Mouse (Mus musculus): ENCODE data around the gene Mtch1.
"Not testable (repeated sequence)": the region's sequence is repeated elsewhere in the genome, so short reads cannot be mapped to it uniquely, and the experiment has no call there.

The Mtch1 gene

DNA sequence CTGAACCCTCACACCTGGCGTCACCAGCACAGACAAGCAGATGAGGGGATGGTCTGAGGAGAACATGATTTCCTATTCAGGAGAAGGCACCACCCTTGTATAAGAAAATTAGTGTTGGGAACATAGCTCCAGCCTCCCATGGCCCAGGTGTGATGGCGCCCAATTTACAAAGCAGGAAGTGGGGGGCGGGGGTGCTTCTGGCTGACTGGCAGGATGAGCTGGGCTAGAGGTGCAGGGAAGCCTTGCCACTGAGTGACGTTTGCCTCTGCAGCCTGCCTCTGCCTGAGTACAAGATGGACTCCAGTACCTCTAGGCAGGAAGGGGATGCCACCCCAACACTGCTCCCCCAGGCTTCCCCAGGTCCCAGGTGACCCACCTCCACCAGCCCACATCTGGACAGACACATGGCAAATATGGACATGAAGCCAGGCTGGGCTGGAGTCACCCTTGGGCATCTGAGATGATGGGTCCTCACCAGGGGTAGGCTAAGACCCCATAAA lies 15.5 kb downstream of the Mtch1 start:
- DNase-seq (ENCODE audit: low read depth, low spot score): no peak

DNA sequence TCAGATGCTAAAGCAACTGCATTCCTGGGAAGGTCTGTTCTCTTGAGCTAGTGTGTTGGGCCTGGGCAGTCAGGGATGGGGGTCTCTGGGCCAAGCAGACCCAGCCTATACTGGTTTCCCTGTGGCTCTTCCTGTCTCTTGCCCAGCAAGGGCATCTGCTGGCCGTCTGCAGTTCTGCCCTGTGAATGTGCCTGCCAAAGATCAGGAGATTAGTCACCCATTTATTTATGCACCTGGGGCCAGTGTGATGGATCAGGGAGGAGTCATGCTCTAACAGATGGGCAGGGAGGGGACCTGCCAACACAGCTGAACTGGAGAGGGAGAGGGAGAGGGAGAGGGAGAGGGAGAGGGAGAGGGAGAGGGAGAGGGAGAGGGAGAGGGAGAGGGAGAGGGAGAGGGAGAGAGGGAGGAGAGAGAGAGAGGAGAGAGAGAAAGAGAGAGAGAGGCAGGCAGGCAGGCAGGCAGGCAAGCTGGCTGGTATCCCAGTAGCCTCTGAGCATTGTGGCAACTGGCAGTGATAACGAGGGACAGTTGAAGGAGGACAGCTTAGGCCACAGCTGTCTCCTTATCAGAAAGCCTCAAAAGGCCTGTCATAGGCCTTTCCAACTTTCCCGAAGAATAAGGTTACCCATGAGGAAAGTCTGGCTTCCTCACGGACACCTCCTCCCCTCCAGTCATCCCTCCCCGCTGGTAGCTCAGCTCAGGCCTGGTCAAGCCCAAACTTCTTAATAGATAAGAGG lies 16.9 kb downstream of the Mtch1 start:
- DNase-seq (ENCODE audit: low read depth, low spot score): no peak

DNA sequence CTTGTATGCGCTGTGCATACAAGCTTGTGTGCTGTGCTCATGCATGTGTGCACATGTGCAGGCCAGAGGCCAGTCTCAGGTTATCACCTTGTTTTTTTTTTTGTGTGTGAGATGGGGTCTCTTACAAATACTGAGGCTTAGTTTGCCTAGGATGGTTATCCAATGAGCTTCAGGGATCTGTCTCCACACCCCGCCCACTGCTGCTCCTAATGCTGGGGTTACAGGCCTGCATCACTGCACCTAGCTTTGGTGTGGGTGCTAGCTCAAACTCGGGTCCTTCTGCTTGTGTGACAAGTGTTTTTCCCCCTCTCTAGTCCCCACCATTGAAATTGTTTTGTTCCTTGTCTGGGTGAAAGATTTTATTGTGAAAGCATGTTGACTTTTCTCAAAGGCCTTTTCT lies 17.5 kb downstream of the Mtch1 start:
- no peak for DNase-seq (ENCODE audit: low read depth, low spot score)

DNA sequence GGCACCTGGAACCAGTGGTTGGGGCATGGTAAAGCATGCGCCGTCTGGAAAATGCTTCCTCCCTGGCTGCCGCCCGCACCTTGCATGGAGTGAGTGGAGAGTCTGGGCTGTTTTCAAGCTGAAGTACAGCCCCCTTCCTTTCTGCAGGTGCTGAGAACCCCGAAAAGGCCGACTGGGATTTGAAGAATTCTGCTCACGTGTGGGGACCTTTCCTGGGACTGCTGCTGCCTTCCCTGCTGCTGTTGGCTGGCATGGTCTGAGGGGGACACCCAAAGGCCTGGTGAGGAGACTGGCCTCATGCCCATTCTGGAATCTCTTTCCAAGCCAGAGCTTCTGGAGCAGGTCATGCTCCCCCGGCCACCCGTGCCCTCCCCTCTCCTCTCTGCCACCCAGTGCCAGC lies 20.0 kb downstream of the Mtch1 start:
- no peak for DNase-seq (ENCODE audit: low read depth, low spot score)

DNA sequence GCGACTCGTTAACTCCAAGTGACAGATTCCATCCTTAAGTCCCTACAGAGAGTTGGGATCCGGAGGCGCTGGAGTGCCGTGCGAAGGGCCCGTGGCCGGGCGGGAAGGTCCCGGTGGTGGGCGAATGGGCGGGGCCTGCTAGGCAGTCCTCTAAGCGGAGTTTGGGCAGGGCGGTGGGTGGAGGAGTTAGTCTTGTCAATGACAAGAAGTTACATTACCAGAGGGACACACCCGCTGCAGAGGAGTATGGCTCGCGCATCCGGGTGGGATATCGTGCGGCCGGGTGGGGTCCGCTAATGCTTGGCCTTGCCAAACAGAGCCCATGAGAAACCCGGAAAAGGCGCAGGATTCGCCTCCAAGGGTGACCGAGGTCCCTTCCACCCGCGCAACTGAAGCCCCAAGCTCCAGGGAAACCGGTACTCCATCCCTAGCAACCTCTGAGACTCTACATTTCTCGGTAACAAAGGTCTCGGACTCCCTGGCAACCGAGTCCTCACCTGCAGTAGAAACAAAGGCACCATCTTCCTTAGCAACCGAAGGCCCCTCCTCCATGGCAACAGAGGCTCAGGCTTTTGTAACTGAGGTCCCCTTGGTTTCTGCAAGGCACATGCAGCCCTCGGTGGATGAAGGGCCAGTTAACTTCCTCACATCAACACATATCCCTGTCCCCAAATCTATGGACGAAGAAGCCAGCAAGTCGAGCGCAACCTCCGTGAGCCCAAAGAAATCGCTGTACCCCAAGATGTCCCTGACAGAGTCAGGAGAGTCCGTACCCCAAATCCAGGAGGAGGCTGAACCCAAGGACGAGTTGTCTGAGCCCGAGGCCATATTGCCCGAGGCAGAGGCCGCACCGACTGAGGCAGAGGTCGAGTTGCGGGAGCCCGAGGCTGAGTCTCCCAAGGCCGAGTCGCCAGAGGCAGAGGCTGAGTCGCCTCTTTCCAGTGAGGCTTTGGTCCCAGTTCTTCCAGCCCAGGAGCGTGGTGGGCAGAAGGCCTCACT lies 20.9 kb downstream of the Mtch1 start:
- DNase-seq (ENCODE audit: low read depth, low spot score): no peak

DNA sequence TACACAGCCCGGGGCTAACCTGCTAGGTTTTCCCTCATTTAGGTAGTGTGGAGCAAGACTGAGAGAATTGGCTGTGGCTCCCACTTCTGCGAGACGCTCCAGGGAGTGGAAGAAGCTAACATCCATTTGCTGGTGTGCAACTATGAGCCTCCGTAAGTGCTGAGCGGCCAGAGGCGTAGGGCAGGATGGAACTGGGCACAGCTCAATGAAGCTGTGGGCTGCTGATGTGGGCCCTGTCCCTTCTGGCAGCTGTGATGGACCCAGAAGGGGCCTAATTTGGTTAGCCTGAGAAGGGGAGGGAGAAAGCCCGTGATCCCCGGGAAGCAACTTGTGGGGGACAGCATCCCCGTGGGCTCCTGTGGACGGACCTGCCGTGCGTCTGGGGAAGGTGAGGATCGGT lies 21.9 kb downstream of the Mtch1 start:
- no peak for DNase-seq (ENCODE audit: low read depth, low spot score)

DNA sequence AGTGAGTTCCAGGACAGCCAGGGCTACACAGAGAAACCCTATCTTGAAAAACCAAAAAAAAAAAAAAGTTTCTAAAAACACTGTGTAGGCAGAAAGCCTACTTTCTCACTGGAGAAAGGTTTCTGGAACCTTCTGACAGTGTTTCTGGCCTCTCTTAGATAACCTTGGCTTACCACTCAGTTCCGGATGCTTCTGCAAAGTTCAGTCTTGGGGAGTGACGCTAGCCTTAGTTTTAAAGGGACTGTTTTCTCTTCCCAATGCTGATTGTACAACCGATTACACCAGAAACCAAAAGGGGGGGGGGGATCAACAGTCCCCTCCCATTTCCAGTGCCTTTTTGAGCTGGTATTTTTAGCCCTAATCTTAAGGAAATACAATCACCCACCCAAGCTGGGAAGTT lies 24.1 kb downstream of the Mtch1 start:
- DNase-seq (ENCODE audit: low read depth, low spot score): no peak

DNA sequence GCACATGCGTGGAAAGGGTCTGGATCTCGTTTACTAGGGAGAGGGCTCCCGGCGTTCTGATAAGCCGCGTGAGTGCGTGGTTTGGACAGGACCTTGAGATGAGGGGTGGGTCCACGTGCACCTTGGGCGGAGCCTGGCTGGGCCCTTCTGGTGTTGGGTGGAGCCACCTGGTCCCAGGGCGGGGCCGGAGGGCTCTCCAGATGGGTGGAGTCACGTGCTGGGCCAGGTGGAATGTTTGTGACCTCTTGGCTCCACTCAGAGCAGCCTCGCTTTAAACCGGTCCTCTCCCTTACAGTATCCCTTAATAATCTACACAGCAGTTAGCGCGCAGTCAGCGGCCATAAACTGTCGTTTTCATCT lies 25.2 kb downstream of the Mtch1 start:
- DNase-seq (ENCODE audit: low read depth, low spot score): no peak

DNA sequence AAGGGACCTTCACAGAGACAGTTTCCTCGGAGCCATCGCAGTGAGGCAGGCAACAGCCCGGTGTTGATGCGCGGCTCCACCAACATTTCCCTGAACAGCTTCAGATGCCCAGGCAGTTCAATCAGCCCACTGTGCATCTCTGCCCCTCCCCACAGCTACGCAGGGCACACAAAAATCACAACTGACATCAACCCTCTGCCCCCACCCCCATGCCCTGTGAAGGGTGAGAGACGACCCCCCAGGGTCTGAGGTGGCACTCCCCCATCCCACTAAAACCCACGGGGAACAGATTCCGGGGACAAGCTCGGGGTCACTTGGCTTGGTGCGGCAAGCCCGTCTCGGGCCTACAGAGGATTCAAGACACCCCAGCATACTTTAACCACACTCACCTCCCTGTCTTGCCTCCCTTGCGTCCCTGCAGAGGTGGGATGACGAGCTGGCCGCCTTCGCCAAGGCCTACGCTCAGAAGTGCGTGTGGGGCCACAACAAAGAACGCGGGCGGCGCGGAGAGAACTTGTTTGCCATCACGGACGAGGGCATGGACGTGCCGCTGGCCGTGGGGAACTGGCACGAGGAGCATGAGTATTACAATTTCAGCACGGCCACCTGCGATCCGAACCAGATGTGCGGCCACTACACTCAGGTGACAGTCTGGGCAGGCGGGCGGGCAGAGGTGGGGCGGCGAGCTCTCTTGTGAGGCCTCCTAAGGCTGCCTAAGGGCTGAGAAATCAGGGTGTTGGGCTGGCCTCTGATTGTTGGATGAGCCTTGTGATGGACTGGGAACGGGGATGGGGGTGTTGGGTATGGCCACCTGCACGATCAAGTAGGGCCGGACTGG lies 25.8 kb downstream of the Mtch1 start:
- no peak for DNase-seq (ENCODE audit: low read depth, low spot score)

DNA sequence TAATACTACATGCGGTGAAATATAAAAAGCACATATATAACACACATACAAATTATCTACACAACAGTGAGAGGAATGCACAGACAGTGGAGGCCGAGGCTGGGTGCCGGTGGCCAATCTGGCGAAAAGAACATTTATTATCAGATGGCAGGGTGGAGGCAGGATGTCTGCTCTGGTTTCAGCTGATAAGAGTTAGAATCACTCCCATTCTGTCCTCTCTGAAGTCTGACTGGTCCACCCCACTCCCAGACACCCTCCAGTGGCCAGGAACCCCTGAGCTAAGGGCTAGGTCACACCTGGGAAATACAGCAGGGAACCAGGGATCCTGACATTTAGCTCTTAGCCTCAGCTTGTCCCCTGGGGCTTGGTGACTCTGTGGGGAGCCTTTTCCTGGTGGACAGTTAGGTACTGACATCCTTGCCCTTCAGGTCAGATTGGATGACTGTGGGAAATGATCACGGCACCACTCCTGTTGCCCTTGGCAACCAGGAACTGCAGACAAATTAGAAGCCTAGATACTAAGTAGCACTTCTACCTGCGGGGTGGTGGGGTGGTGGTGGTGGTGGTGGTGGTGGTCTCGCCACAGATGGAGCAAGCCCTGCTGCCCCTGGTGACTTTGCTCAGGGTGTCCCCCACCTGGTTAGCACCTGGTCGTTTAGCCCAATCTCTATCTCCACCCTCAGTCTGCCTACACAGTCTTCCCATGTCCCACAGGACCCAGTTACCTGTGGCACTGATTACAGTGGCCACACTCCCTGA lies 27.7 kb downstream of the Mtch1 start:
- no peak for DNase-seq (ENCODE audit: low read depth, low spot score)

DNA sequence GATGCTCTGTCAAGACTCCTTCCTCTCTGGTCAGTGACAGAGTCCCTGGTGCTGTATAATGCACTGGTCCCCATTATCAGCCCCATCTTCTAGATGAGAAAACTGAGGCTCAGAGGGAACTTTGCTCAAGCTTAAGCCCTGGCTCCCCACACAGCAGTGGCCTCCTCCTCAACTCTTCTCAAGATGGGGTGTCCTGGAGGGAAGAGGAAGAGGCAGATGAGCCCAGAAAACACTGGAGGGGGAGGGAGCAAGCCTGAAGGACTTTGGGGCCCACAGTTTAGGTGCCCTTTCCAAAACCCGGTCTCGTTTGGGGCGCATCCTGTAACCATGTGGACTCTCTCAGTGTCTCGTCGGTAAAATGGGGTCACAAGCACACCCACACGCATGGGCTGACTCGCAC lies 28.3 kb downstream of the Mtch1 start:
- no peak for DNase-seq (ENCODE audit: low read depth, low spot score)

DNA sequence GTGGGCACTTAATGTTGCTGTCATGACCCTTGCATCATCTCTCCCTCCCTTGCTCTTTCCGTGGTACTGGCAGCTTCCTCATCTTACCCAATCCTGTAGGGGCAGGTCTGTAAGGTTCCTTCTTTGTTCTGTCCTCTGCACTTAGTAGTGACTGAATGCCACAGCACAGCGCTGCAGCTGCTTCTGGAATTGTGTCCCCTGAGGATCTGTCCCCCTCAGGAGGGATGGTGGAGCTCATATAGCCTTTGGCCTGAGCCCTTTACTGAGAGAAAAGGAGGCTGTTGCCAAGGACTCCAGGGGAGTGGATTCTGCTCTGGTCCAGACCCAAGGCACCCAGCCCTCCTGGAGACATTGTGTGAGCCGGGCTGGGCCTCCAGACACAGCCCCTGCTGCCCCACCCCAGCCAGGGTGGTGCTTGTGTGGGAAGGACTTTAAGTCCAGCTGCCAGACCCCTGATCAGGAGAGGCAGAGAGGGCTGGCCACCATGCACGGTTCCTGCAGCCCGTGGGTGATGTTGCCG lies 28.9 kb downstream of the Mtch1 start:
- no peak for DNase-seq (ENCODE audit: low read depth, low spot score)

DNA sequence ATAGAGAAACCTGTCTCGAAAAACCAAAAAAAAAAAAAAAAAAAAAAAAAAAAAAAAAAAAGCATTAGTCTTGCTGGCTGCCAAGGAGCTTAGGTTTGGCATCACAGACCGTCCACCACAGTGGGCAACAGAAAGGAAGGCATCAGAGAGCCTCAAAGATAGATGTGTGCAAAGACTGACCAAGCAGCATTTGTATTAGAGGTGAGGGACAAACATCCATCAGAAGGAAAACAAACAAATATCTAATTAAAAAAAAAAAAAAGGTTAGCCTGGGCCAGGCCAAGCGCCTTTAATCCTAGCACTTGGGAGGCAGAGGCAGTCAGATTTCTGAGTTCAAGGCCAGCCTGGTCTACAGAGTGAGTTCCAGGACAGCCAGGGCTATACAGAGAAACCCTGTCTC lies 30.4 kb downstream of the Mtch1 start, which contains the start of gene Pi16:
Pi16 (plus strand) TSS at position 301 of the 400 bp plus-strand sequence.
- not testable (repeated sequence) for DNase-seq (ENCODE audit: low read depth, low spot score)

DNA sequence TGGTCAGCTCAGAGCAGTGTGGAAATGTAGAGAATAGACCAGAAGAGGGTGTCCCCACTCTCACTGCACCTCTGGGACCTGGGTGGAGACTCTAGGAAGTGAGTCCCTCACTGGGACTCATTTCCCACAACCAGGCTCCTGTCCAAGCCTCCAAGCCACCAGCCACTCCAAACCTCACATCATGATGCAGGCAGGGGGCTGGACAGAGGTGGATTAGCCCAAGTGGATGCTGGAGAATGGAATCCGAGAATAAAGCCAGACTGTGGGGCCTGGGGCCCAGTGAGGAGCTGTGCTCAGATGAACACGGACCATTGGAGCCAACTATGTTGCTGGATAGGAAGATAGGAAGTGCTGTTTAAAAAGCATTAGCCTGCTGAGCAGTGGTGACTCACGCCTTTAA lies 30.8 kb downstream of the Mtch1 start:
- DNase-seq (ENCODE audit: low read depth, low spot score): no peak

DNA sequence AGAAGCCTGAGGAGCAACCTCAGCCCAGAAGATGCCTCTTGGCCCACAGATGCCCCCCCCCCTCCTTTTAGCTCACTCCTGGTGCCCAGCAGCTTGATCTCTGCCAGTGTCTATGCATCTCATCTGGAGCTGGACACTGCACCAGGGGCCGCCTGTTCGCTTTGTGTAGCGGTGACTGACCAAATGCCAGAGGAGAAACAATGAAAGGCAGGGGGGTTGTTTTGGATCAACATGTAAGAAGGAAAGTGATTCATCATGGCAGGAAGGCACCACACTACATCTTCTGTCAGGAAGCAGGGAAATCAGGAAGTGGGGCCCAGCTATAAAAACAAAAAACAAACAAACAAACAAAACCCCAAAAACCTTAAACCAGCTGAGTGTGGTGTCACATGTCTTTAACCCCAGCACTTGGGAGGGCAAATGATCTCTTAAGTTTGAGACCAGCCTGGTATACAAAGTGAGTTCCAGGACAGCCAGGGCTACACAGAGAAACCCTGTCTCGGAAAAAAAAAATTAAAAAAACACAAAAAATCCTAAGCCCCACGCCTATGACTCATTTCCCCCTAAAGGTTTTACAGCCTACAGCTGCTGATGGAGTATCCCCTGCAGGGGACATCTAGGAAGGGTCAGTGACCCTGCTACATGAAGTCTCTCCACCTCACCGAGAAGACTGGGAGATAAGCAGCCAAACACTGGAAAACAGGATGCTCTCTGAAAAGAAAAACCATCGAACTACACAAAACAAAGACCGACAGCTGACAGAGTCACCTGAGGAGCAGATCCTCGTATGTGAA lies 31.9 kb downstream of the Mtch1 start:
- no peak for DNase-seq (ENCODE audit: low read depth, low spot score)

DNA sequence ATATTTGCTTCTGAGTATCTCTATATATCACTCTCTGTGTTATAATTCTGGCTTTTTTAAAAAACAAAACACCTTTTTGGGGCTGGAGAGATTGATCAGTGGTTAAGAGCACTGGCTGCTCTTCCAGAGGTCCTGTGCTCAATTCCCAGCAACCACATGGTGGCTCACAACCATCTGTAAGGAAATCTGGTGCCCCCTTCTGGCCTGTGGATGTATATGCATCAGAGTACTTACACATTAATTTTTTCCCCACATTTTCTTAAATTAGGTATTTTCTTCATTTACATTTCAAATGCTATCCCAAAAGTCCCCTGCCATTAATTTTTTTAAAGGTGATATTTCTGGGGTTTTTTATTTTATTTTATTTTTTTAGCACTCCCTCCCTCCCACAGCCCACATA lies 34.4 kb downstream of the Mtch1 start:
- no peak for DNase-seq (ENCODE audit: low read depth, low spot score)

DNA sequence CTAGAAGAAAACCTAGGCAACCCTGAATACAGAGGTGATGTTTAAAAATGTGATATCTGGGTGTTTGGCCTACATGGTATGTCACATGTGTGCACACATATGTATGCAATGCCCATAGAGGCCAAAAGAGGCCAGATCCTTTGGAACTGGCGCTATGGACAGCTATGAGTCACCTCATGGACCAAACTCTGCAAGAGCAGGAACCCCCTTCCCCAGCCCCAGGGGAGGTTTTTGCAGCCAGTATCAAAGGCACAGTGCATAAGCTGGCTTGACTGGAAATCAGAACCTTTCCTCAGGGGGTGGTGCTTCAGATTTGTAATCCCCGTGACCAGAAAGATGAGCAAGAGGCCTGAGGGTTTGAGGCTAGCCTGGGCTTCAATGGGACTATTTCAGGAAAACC lies 35.7 kb downstream of the Mtch1 start:
- no peak for DNase-seq (ENCODE audit: low read depth, low spot score)

DNA sequence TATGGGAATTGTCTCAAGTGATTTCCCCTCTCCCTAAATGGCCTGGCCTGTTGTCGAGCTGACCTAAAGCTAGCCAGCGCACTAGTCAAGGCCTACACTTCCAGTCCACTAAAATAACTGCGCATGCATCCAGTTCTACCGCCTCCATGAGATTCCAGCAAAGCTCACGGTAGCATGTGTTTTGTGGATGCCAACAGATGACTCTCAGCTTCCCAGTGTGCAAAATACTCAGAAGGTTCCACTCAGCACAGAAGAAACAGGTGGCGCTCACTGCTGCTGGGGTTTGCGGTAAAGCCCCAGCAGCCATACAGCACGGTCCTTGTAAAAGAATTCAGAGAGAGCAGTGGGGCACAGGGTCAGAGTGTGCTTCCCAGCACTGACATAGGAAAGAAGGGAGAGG lies 36.1 kb downstream of the Mtch1 start:
- no peak for DNase-seq (ENCODE audit: low read depth, low spot score)

DNA sequence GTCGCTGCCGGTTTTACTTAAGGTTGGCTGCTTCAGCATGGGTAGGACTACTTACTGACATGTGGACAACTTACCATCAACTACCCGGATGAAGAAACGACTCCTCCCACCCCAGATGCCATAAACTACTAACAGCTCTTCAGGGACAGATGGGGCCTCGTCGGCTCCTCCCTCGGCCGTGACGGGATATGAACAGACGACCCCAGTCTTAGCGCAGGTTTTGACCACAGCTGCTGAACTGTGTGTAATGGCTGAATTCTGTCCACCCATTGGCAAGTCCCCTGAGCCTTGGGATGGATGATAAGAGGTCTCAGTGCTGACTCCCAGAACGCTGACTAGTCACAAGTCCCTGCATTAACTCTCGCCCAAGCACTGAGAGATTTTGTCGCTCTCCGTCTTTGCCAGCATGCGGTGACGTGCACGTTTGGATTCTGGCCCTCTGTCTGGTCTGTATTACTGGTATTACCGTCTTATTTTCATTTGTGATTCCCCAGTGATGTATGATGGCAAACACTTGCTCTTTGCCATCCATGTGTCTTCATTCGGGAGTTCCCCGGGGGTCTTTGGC lies 37.6 kb downstream of the Mtch1 start:
- DNase-seq (ENCODE audit: low read depth, low spot score): no peak

DNA sequence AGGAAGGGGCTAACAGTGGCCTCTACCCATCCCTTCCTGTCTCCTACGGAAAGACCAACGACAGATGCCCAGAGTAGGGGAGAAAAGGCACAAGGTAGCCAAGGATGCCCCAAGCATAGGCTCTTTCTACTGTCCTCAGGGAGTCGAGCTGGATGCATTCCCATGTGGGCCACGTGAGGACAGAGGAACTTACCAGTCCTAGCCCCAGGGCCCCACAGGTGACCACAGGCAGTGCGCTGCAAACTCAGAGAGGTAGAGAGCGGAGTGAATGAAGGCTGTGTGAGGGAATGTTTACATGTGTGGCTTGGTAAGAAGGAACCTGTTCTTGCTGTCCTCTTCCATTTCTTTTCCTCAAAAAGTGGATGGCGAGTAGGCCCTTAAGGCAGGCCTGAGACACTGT lies 41.9 kb downstream of the Mtch1 start:
- DNase-seq (ENCODE audit: low read depth, low spot score): no peak
